9 mouse cellular contexts compared by ENCODE assay signal in the genomic region with DNA sequence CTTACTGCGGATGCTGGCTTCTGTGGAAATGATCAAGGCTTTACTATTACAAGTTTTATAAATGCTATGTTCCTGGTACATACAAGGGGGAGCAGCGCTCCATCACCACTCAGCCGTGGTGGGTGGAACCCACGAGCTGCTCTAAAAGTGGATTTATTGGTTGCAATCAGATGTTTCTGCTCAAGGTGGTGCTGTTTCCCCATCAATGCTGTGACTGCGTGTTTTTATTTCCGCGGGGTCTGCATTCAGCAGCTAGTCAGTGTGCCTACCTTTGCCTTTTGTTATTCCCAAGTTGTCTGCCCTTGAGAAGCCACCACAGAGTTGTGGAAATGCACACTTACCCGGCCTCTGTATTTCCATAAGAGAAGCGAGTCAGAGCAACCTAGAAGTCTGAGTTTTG.
A peak's percentile ranks its signal among the peaks of the same experiment; 100 is the strongest.
DNase-seq lines count a peak whose midpoint lies in the region; ATAC-seq and TF ChIP-seq lines count a peak whose summit lies in the region.
"Had no signal": no experiment of that assay in that cellular context is flagged by ENCODE, and none has a peak within 500 bp of the region (broad histone marks: within the 10 kb centered on the region; RNA-seq: fewer than 3 reads in every experiment).

No protein-coding gene starts in this region.

- H3K4me2 ChIP-seq in kidney, embryonic 15.5 days = no peak overlapping the region; the same call in 1 of the 2 replicates
- no peak overlapping the region for H3K4me2 ChIP-seq in liver, embryonic 14.5 days (ENCODE audit: low read depth)
- H3K4me2 ChIP-seq in neural tube, embryonic 15.5 days = no peak overlapping the region

- peak overlapping the region; percentile 75; the same call in 1 of the 2 replicates for H3K27ac ChIP-seq in kidney, embryonic 15.5 days
- no peak overlapping the region for H3K27ac ChIP-seq in liver, embryonic 14.5 days
- no peak overlapping the region; the same call in 1 of the 2 replicates for H3K27ac ChIP-seq in neural tube, embryonic 15.5 days (replicated peaks)

- DNase-seq in right cerebral cortex, adult 2 months (ENCODE audit: low spot score in 2 of 2) = peak; percentile 80 to 84
- DNase-seq in right cerebral cortex, postnatal 14 days = no peak
- peak; percentile 14 to 38 for DNase-seq in cerebellum, postnatal 36 days
- DNase-seq in heart, adult 8-10 months (ENCODE audit: low spot score) = peak; percentile 54
- no peak for DNase-seq in liver, embryonic 14.5 days (ENCODE audit: low read depth in 3 of 3, low spot score in 3 of 3)

- no peaks in the 10 kb centered on the region for H3K9me3 ChIP-seq in kidney, embryonic 15.5 days (replicated peaks)
- H3K9me3 ChIP-seq in liver, embryonic 14.5 days (ENCODE audit: control insufficient read depth, low read length) = no peaks in the 10 kb centered on the region
- H3K9me3 ChIP-seq in neural tube, embryonic 15.5 days (replicated peaks) = no peaks in the 10 kb centered on the region

- no peak for TF ChIP-seq EP300 in liver, embryonic 14.5 days (IDR thresholded peaks at IDR 0.05; ENCODE audit: low read depth)

- H3K4me1 ChIP-seq in kidney, embryonic 15.5 days = peaks cover 43% of the 10 kb centered on the region
- H3K4me1 ChIP-seq in liver, embryonic 14.5 days (replicated peaks; ENCODE audit: control insufficient read depth in 2 of 2, insufficient read depth in 2 of 2, low read length in 1 of 2) = no peaks in the 10 kb centered on the region
- peaks cover 38% of the 10 kb centered on the region for H3K4me1 ChIP-seq in neural tube, embryonic 15.5 days

- ATAC-seq in kidney, embryonic 15.5 days (replicated peaks; ENCODE audit: low FRiP score) = no peak
- no peak for ATAC-seq in liver, embryonic 14.5 days (ENCODE audit: insufficient read depth)
- peak; percentile 66; the same call in 1 of the 2 replicates for ATAC-seq in neural tube, embryonic 15.5 days (ENCODE audit: low FRiP score)
- ATAC-seq in erythroid progenitor cell, adult 5-6 weeks (replicated peaks; ENCODE audit: low FRiP score, poor library complexity, severe bottlenecking) = no peak

- WGBS in kidney, embryonic 15.5 days = 20% methylated on average over 9 of the region's 9 CpGs
- 27% methylated on average over 9 of the region's 9 CpGs for WGBS in liver, embryonic 14.5 days (ENCODE audit: insufficient replicate concordance)
- 24% methylated on average over 9 of the region's 9 CpGs for WGBS in neural tube, embryonic 15.5 days

- no peak overlapping the region for H3K4me3 ChIP-seq in kidney, embryonic 15.5 days (replicated peaks)
- H3K4me3 ChIP-seq in liver, embryonic 14.5 days (ENCODE audit: insufficient read depth in 1 of 2, low read depth in 2 of 2, low read length in 2 of 2) = no peak overlapping the region
- no peak overlapping the region for H3K4me3 ChIP-seq in neural tube, embryonic 15.5 days (replicated peaks)
- H3K4me3 ChIP-seq: erythroblast, embryonic 14.5 days had no signal

- no peaks in the 10 kb centered on the region for H3K36me3 ChIP-seq in kidney, embryonic 15.5 days
- no peaks in the 10 kb centered on the region for H3K36me3 ChIP-seq in liver, embryonic 14.5 days (replicated peaks; ENCODE audit: control insufficient read depth, insufficient read depth, low read depth)
- no peaks in the 10 kb centered on the region for H3K36me3 ChIP-seq in neural tube, embryonic 15.5 days

- no peak overlapping the region for H3K9ac ChIP-seq in kidney, embryonic 15.5 days
- H3K9ac ChIP-seq in liver, embryonic 14.5 days (replicated peaks) = no peak overlapping the region
- no peak overlapping the region for H3K9ac ChIP-seq in neural tube, embryonic 15.5 days (replicated peaks)

- peak; percentile 57 for TF ChIP-seq CTCF in liver, embryonic 14.5 days (IDR thresholded peaks at IDR 0.05; ENCODE audit: low read depth)

- no peaks in the 10 kb centered on the region for H3K27me3 ChIP-seq in kidney, embryonic 15.5 days
- no peaks in the 10 kb centered on the region for H3K27me3 ChIP-seq in liver, embryonic 14.5 days (ENCODE audit: control insufficient read depth, insufficient read depth, low read length)
- H3K27me3 ChIP-seq in neural tube, embryonic 15.5 days (replicated peaks) = no peaks in the 10 kb centered on the region

Comparison
In these comparisons a context has a peak if more than half of its experiments do, and no peak if none do; other contexts are left out.
1. DNase-seq: peak in right cerebral cortex, adult 2 months (2 of 2), cerebellum, postnatal 36 days (2 of 2) and heart, adult 8-10 months (single experiment); none in right cerebral cortex, postnatal 14 days (single experiment) and liver, embryonic 14.5 days (0 of 3).